Mouse (Mus musculus) hindbrain, postnatal 0 days (tissue): ENCODE data around the gene Gm26620. TPM values are rescaled to one million over a fixed set of nuclear protein-coding genes. Genes with fewer than 3 reads are reported as not detected.
A peak's percentile ranks its signal among the peaks of the same experiment; 100 is the strongest.

Experiments
- ATAC-seq: fragments of 200-750 bp; cut with Nextera tagmentation; 2 replicates; pipeline ENCODE4 v1.8.0; 2017; ENCODE audit warnings: mild to moderate bottlenecking, moderate TSS enrichment, moderate library complexity
- DNase-seq: peaks from one replicate; pipeline ENCODE4 v3.0.0-alpha.2; 2015; ENCODE audit warnings: low spot score
- H3K27ac ChIP-seq: fragments of 300-500 bp; sonication (generic); 2 replicates; pipeline ENCODE4 v1.5.1; 2014; ENCODE audit warnings: mild to moderate bottlenecking
- H3K27me3 ChIP-seq: fragments of 300-500 bp; sonication (generic); 2 replicates; pipeline ENCODE4 v1.6.1; 2014; ENCODE audit warnings: low read length, mixed read lengths; ENCODE audit not compliant: insufficient read depth
- H3K36me3 ChIP-seq: fragments of 300-500 bp; sonication (generic); 2 replicates; pipeline ENCODE4 v1.6.1; 2014; ENCODE audit warnings: low read length, mixed read lengths; ENCODE audit not compliant: insufficient read depth
- H3K4me1 ChIP-seq: fragments of 300-500 bp; sonication (generic); 2 replicates; pipeline ENCODE4 v1.6.1; 2014; ENCODE audit warnings: antibody characterized with exemption, low read length, mixed read lengths; ENCODE audit not compliant: insufficient read depth
- H3K4me2 ChIP-seq: fragments of 300-500 bp; sonication (generic); 2 replicates; pipeline ENCODE4 v1.6.1; 2014; ENCODE audit warnings: low read depth, mild to moderate bottlenecking, low read length, moderate library complexity, mixed read lengths
- H3K4me3 ChIP-seq: fragments of 300-500 bp; sonication (generic); 2 replicates; pipeline ENCODE4 v1.5.1; 2014; ENCODE audit warnings: low read length
- H3K9ac ChIP-seq: fragments of 300-500 bp; sonication (generic); replicated peaks from 2 replicates; pipeline ENCODE4 v1.6.1; 2014; ENCODE audit warnings: mild to moderate bottlenecking, low read length, moderate library complexity, mixed read lengths
- H3K9me3 ChIP-seq: fragments of 300-500 bp; sonication (generic); 2 replicates; pipeline ENCODE4 v1.6.1; 2016; ENCODE audit warnings: low read length, mixed read lengths
- CTCF ChIP-seq: IDR thresholded peaks from 2 replicates; pipeline ENCODE4 v1.5.1; 2016; ENCODE audit warnings: antibody characterized with exemption, control low read depth, low read depth
- WGBS: fragments of 180-500 bp; shearing (Covaris S2); extraction: QIAGEN DNeasy Blood & Tissue Kit; methylation state at CpG from one replicate; pipeline ENCODE4 v1.1.7; 2014; 5-methylcytosine and 5-hydroxymethylcytosine counted together
- polyA plus RNA-seq: library from polyadenylated mRNA; unstranded; fragments of >200 nt; fragmentation: Nextera tagmentation; extraction: Ambion mirVana; gene quantifications from 2 replicates; pipeline ENCODE4 v1.2.1, GENCODE M21; 2015
- total RNA-seq: library from RNA; depleted of rRNA; stranded (reverse); fragments of >200 nt; gene quantifications from 2 replicates; pipeline ENCODE4 v1.2.3, GENCODE M21; 2014; rRNA removed

The Gm26620 gene
- total RNA-seq: 0.52 TPM in 1 of 2 replicates, not detected in the other
- 0.86 and 1.5 TPM in 2 replicates for polyA plus RNA-seq

DNA sequence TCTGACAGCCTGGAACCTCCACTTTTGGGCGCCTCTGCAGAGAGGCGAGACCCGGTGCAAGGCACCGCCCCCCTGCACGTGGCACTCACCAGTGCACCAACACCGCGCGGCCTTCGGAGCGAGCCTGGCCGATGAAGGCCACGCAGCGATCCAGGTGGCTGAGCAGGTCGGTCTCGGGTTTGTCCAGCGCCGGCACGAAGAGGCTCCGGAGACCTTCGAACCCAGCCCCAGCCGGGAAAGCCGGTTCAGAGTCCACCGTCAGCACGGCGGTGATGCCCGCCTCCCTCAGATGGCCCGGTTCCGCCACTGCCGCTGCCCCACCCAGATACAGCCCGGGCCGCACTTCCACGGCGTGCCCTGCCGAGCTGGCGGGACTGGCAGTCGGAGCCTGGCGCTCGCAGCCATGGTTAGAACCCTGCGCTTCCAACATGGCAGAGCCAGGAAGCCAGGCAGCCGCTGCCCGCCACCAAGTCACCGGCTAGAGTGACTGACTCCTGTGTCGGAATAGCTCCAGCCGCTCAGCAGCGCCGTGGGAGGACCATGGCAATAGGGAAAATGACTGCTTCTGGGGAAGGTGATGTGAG is at the start of gene Gm26620, which contains the start of gene Dusp12:
TSS of gene Gm26620 (plus strand) at position 88 of the 584 bp plus-strand sequence.
TSS of gene Dusp12 (minus strand) at position 563 of the 584 bp plus-strand sequence.
- peak within 1 kb of the TSS; percentile 78 for H3K4me3 ChIP-seq
- H3K9ac ChIP-seq: peak within 1 kb of the TSS; percentile 75
- peak; percentile 97 for DNase-seq
- peak within 1 kb of the TSS; percentile 79 for H3K27ac ChIP-seq
- peaks cover 3% of the 10 kb centered on the region for H3K4me1 ChIP-seq
- 0% methylated on average over 46 of the region's 46 CpGs for WGBS
- H3K9me3 ChIP-seq: no peaks in the 10 kb centered on the region
- H3K36me3 ChIP-seq: peaks cover 10% of the 10 kb centered on the region; the same call in 1 of the 2 replicates
- peak; percentile 88 for TF ChIP-seq CTCF
- H3K27me3 ChIP-seq: no peaks in the 10 kb centered on the region
- peak within 1 kb of the TSS; percentile 81 for H3K4me2 ChIP-seq
- ATAC-seq: peak; percentile 95

DNA sequence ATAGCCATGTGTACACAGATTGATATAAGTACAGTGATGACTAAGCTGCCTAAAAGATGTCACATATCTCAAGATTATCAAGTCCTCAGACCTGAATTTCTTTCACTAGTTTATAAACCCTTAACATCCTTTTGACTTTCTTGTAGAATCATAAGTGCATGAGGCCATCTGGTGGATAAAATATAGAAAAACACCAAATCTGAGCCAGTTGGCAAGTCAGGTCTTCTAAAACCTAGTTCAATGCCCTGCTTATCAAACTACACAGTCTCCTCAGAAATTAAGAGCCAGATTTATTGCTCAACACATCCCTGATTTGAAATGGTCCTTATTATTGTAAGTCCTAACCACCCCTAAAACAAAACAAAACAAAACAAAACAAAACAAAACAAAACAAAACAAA is 45.2 kb upstream of the Gm26620 start:
- Histone ChIP-seq H3K27me3 (no peaks in the 10 kb centered on the region), H3K9ac (no peak overlapping the region), H3K36me3 (no peaks in the 10 kb centered on the region), H3K4me3 (no peak overlapping the region), H3K4me2 (no peak overlapping the region), H3K9me3 (no peaks in the 10 kb centered on the region), H3K4me1 (no peaks in the 10 kb centered on the region), H3K27ac (no peak overlapping the region)
- peak; percentile 64 for TF ChIP-seq CTCF
- DNase-seq: peak; percentile 82
- ATAC-seq: no peak

DNA sequence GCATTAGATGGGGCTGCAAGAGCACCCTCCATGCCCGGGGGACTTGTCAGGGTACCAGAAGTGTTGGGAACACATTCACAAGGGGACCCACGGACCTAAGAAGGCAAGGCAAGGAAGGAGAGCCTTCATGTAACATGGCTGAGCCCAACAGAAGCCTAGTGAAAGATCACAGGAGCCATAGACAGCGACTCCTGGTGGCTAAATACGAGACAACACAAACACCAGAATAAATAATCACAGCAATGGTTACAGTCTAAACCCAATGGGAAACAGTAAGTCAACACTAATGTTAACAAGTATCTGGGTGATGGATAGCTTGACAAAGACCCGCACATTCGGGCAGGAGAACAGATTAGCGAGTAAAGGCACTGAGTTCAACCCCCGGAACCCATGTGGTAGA is 40.5 kb upstream of the Gm26620 start:
- no peak overlapping the region for H3K4me2 ChIP-seq
- WGBS: 57% methylated on average over 8 of the region's 8 CpGs
- no peak overlapping the region for H3K27ac ChIP-seq
- H3K36me3 ChIP-seq: no peaks in the 10 kb centered on the region
- DNase-seq (peak; percentile 63), ATAC-seq (no peak)
- H3K9me3 ChIP-seq: no peaks in the 10 kb centered on the region
- TF ChIP-seq CTCF: peak; percentile 79
- no peak overlapping the region for H3K9ac ChIP-seq
- no peak overlapping the region for H3K4me3 ChIP-seq
- H3K4me1 ChIP-seq: no peaks in the 10 kb centered on the region
- no peaks in the 10 kb centered on the region for H3K27me3 ChIP-seq

DNA sequence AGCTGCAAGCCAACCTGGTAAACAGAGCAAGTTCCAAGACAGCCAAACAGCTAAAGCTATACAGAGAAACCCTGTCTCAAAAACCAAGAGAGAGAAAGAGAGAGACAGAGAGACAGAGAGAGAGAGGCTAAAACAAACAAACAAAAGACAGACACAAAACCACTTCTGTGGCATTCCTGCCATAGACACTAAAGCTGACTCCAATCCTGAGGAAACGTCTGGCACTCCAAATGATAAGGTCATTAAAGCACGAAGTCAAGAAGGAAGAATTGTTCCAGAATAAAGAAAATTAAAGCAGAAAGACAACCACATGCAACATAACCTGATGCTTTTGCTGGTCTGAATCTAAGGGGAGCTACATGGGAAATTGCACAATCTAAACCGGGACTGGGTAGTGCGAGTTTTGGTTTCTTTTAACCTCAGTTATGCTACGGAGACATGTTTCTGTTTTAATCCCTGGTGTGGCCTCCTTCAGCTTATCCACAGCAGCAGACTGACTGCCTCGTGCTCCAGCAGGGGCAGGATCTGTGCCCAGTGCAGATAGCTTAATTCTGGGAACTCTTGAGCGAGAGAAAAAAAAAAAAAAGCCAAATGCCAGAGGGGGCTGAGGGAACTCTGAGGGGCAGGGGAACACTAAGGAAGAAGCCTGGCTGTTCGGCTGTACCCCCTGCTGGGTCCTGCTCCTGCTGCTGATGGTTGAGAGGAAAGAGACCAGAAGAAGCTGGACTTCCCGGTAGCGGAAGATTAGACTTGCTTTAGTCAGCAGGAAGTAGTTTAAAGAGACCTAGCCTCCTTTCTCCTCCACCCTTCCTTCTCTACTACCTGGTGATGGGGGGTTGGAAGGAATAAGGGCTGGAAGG is 39.2 kb upstream of the Gm26620 start:
- Histone ChIP-seq H3K9me3 (no peaks in the 10 kb centered on the region), H3K4me3 (no peak overlapping the region), H3K4me1 (no peaks in the 10 kb centered on the region), H3K27ac (no peak overlapping the region), H3K36me3 (no peaks in the 10 kb centered on the region), H3K27me3 (no peaks in the 10 kb centered on the region), H3K4me2 (no peak overlapping the region), H3K9ac (no peak overlapping the region)
- no peak for TF ChIP-seq CTCF
- DNase-seq (no peak), ATAC-seq (no peak)
- 44% methylated on average over 10 of the region's 10 CpGs for WGBS

DNA sequence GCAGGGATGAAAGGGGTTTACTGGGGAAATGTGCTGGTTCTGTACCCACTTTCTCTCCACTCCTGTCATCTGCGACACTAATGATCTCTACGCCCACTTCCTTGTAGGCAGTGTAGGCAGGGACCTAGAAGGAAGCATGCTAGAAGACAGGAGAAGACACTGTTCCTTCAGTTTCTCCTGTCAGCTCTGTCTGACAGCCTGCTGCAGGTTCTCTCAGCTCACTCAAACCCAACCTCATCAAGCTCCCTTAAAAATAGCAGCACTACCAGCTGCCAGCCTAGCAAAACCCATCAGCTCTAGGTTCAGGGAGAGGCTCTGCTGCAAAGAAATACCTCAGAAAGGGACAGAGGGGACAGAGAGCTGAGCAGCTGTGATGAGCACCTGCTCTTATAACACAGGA is 34.9 kb upstream of the Gm26620 start:
- 95% methylated on average over 2 of the region's 2 CpGs for WGBS
- Histone ChIP-seq H3K4me2 (no peak overlapping the region), H3K9ac (no peak overlapping the region), H3K9me3 (no peaks in the 10 kb centered on the region), H3K4me3 (no peak overlapping the region), H3K4me1 (no peaks in the 10 kb centered on the region), H3K27ac (no peak overlapping the region), H3K36me3 (no peaks in the 10 kb centered on the region), H3K27me3 (no peaks in the 10 kb centered on the region)
- TF ChIP-seq CTCF: no peak
- ATAC-seq (no peak), DNase-seq (no peak)

DNA sequence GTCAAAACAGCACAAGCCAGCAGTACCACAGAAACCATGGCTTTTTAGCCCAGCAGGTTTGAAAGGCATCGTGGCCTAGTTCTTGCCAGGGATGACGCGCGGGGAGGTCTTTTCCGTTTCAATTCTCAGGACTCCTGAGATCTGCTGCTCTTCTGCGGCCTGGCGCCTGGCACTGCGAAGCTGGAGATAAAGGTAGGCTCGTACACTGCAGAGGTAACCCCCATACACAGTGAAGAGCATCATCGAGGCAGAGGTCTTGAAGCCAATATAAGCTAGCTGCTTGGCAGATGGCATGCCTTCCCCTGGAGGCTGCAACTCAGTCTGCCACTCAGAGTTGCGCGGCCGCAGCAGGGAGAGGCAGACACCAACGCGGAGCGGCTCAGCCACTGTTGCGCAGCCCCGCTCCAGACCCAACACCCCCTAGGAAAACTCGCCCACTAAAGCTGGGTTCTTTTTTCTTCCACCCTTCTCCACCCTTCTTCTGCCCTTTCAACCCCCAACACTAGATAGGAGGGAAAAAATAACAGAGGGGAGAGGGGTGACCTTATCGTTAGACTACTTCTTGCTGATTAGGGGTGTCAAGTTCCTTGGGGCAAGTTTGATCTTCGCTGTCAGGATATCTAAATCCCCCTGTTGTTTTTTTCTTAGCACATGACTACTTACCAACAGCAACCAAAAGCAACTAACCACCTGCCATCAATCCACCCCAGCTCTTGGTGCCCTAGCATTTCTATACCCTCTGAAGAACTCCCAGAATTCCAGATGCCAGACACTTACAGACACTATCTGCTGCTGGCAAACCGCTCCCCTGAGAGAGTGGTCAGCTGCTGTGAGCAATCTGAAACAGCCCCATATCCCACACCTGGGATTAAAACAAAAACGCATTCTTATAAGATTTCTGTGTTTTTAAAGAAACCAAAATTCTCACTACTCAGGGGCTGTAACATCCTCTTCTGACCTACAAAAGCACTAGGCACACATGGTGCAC is 33.9 kb upstream of the Gm26620 start:
- Histone ChIP-seq H3K9ac (no peak overlapping the region), H3K4me3 (no peak overlapping the region), H3K36me3 (no peaks in the 10 kb centered on the region), H3K4me2 (no peak overlapping the region), H3K4me1 (no peaks in the 10 kb centered on the region), H3K27ac (no peak overlapping the region), H3K9me3 (no peaks in the 10 kb centered on the region), H3K27me3 (no peaks in the 10 kb centered on the region)
- TF ChIP-seq CTCF: no peak
- DNase-seq: no peak
- ATAC-seq: no peak
- WGBS: 93% methylated on average over 23 of the region's 23 CpGs
